Mouse (Mus musculus) heart, postnatal 0 days (tissue): ENCODE results near the gene Hnrnpa0. TPM values are rescaled to one million over a fixed set of nuclear protein-coding genes. Genes with fewer than 3 reads are reported as not detected.

Experiments
- ATAC-seq: fragments of 200-750 bp; cut with Nextera tagmentation; 2 replicates; pipeline ENCODE4 v1.8.0; 2017; ENCODE audit warnings: low read depth, moderate number of reproducible peaks, moderate library complexity; ENCODE audit not compliant: insufficient read depth
- DNase-seq: peaks from one replicate; pipeline ENCODE4 v3.0.0-alpha.2; 2016; ENCODE audit warnings: low spot score
- H3K27ac ChIP-seq: fragments of 300-500 bp; sonication (generic); 2 replicates; pipeline ENCODE4 v1.5.1; 2014; ENCODE audit warnings: low read depth, mild to moderate bottlenecking
- H3K27me3 ChIP-seq: fragments of 300-500 bp; sonication (generic); 2 replicates; pipeline ENCODE4 v1.6.1; 2014; ENCODE audit warnings: low read length, mixed read lengths; ENCODE audit not compliant: control insufficient read depth, insufficient read depth
- H3K36me3 ChIP-seq: fragments of 300-500 bp; sonication (generic); replicated peaks from 2 replicates; pipeline ENCODE4 v1.6.1; 2014; ENCODE audit warnings: low read length, mixed read lengths; ENCODE audit not compliant: control insufficient read depth, insufficient read depth
- H3K4me1 ChIP-seq: fragments of 300-500 bp; sonication (generic); 2 replicates; pipeline ENCODE4 v1.6.1; 2014; ENCODE audit warnings: antibody characterized with exemption; ENCODE audit not compliant: control insufficient read depth, insufficient read depth
- H3K4me2 ChIP-seq: fragments of 300-500 bp; sonication (generic); 2 replicates; pipeline ENCODE4 v1.6.1; 2014; ENCODE audit warnings: low read depth, mild to moderate bottlenecking, low read length, moderate library complexity
- H3K4me3 ChIP-seq: fragments of 300-500 bp; sonication (generic); 2 replicates; pipeline ENCODE4 v1.5.1; 2014; ENCODE audit warnings: low read depth, low read length
- H3K9ac ChIP-seq: fragments of 300-500 bp; sonication (generic); replicated peaks from 2 replicates; pipeline ENCODE4 v1.6.1; 2014; ENCODE audit warnings: low read depth, low read length, mixed read lengths
- H3K9me3 ChIP-seq: fragments of 300-500 bp; sonication (generic); replicated peaks from 2 replicates; pipeline ENCODE4 v1.6.1; 2016; ENCODE audit warnings: low read length; ENCODE audit not compliant: control insufficient read depth
- CTCF ChIP-seq: IDR thresholded peaks from 2 replicates; pipeline ENCODE4 v1.5.1; 2016; ENCODE audit warnings: antibody characterized with exemption, control low read depth, low read depth
- EP300 ChIP-seq: IDR thresholded peaks from 2 replicates; pipeline ENCODE4 v1.6.1; 2016; ENCODE audit warnings: antibody characterized with exemption, low read depth
- WGBS: fragments of 180-500 bp; shearing (Covaris S2); extraction: QIAGEN DNeasy Blood & Tissue Kit; methylation state at CpG from one replicate; pipeline ENCODE4 v1.1.7; 2014; 5-methylcytosine and 5-hydroxymethylcytosine counted together
- polyA plus RNA-seq: library from polyadenylated mRNA; unstranded; fragments of >200 nt; fragmentation: Nextera tagmentation; extraction: Ambion mirVana; gene quantifications from 2 replicates; pipeline ENCODE4 v1.2.1, GENCODE M21; 2015
- total RNA-seq: library from RNA; depleted of rRNA; stranded (reverse); fragments of >200 nt; gene quantifications from 2 replicates; pipeline ENCODE4 v1.2.3, GENCODE M21; 2014; ENCODE audit warnings: low replicate concordance

The Hnrnpa0 gene
- total and polyA plus RNA-seq, 2 experiments from 2014 or later = 23.2 to 99.7 TPM

DNA sequence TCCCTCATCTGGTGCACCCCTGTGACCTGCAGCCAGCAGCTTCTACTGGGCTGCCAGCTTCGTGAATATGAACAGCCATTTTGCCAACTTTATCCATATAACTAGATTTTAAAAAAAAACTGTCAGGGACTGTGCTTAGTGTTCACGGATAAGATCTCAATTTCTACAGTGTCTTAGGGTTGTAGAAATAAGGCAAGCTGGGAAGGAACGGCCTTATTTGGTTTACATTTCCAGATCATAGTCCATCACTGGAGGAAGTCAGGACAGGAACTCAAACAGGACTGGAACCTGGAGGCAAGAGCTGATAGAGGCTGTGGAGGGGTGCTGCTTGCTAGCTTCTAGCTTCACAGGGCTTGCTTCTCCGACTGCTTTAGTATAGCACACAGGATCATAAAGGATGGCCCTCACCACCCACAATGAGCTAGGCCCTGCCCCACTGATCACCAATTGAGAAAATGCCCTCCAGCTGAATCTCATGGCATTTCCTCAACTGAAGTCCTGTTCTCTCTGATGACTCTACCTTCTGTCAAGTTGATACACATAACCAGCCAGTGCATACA is 1.4 kb upstream of the Hnrnpa0 start:
- TF ChIP-seq EP300 (no peak), CTCF (no peak)
- peak overlapping the region; percentile 86 for H3K4me2 ChIP-seq
- ATAC-seq (no peak), DNase-seq (no peak)
- H3K9me3 ChIP-seq = no peaks in the 10 kb centered on the region
- no peaks in the 10 kb centered on the region for H3K27me3 ChIP-seq
- H3K9ac ChIP-seq = peak overlapping the region; percentile 97
- H3K4me1 ChIP-seq = peaks cover 16% of the 10 kb centered on the region
- peak overlapping the region; percentile 98 for H3K27ac ChIP-seq
- H3K36me3 ChIP-seq = peaks cover 6% of the 10 kb centered on the region; the same call in 1 of the 2 replicates
- WGBS = 28% methylated on average over 4 of the region's 4 CpGs
- H3K4me3 ChIP-seq = peak overlapping the region; percentile 94

- Histone ChIP-seq H3K9me3 (no peaks in the 10 kb centered on the region), H3K4me1 (peaks cover 16% of the 10 kb centered on the region), H3K27ac (peak overlapping the region; percentile 98), H3K27me3 (no peaks in the 10 kb centered on the region), H3K4me2 (peak overlapping the region; percentile 86), H3K9ac (peak overlapping the region; percentile 97), H3K4me3 (peak overlapping the region; percentile 94), H3K36me3 (peaks cover 6% of the 10 kb centered on the region; the same call in 1 of the 2 replicates)
- TF ChIP-seq CTCF (no peak), EP300 (peak; percentile 73)
- DNase-seq = peak; percentile 94
- under 1% methylated on average over 72 of the region's 83 CpGs for WGBS
- peak; percentile 95 for ATAC-seq
Measured at GRCm38 (mm10) chr13:58128768-58129671, 664 bp upstream of the Hnrnpa0 start.

DNA sequence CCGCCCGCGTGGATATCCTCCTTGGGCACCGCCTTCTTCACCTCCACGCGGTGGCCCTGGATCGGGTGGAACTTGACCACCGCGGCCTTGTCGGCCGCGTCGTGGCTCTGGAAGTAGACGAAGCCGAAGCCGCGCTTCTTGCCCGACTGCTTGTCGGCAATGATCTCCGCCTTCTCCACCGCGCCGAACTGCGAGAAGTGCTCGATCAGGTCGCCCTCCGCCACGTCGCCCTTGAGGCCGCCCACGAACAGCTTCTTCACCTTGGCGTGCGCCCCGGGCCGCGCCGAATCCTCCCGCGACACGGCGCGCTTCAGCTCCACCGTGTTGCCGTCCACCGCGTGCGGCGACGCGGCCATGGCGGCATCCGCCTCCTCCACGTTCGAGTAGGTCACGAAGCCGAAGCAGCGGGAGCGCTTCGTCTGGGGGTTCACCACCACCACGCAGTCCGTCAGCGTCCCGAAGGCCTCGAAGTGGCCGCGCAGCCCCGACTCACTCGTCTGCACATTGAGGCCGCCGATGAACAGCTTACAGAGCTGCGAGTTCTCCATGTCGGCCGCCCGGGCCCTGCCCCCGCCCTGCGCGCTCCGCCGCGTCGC is 492 bp downstream of the Hnrnpa0 start:
- TF ChIP-seq EP300 (no peak), CTCF (no peak)

GRCm38 (mm10) chr13:58126862-58127765 is 1.2 kb downstream of the Hnrnpa0 start:
- peak overlapping the region; percentile 86 for H3K4me2 ChIP-seq
- H3K36me3 ChIP-seq = peaks cover 6% of the 10 kb centered on the region; the same call in 1 of the 2 replicates
- H3K4me1 ChIP-seq = peaks cover 31% of the 10 kb centered on the region
- TF ChIP-seq CTCF = no peak
- no peak for TF ChIP-seq EP300
- peak overlapping the region; percentile 98 for H3K27ac ChIP-seq
- H3K27me3 ChIP-seq = no peaks in the 10 kb centered on the region
- ATAC-seq (no peak), DNase-seq (no peak)
- peak overlapping the region; percentile 94 for H3K4me3 ChIP-seq
- WGBS = 2% methylated on average over 71 of the region's 92 CpGs
- H3K9me3 ChIP-seq = no peaks in the 10 kb centered on the region
- peak overlapping the region; percentile 97 for H3K9ac ChIP-seq

More for the DNA sequence above, 492 bp downstream of the Hnrnpa0 start:
- no peaks in the 10 kb centered on the region for H3K27me3 ChIP-seq
- peak overlapping the region; percentile 97 for H3K9ac ChIP-seq
- peak overlapping the region; percentile 94 for H3K4me3 ChIP-seq
- under 1% methylated on average over 75 of the region's 81 CpGs for WGBS
- peaks cover 6% of the 10 kb centered on the region; the same call in 1 of the 2 replicates for H3K36me3 ChIP-seq
- peak overlapping the region; percentile 86 for H3K4me2 ChIP-seq
- ATAC-seq (peak; percentile 15), DNase-seq (no peak)
- peak overlapping the region; percentile 98 for H3K27ac ChIP-seq
- H3K9me3 ChIP-seq = no peaks in the 10 kb centered on the region
- H3K4me1 ChIP-seq = peaks cover 27% of the 10 kb centered on the region
